Mouse (Mus musculus) spleen, adult 12 weeks (tissue): Measurements from ENCODE around the gene Pkdcc.

Experiments used
- DNase-seq: peaks from one replicate; pipeline ENCODE4 v3.0.0; 2022; ENCODE audit warnings: low spot score

Gene Pkdcc

GRCm38 (mm10) chr17:83213228-83213915 lies 1.7 kb upstream of the Pkdcc start:
- DNase-seq: no peak

GRCm38 (mm10) chr17:83214161-83214592 lies 915 bp upstream of the Pkdcc start:
- DNase-seq: no peak

- DNase-seq: no peak
These were observed 595 bp downstream of the Pkdcc start for GRCm38 (mm10) chr17:83215529-83216244.

- DNase-seq: no peak
These were observed 1.3 kb downstream of the Pkdcc start for GRCm38 (mm10) chr17:83216251-83216919.

GRCm38 (mm10) chr17:83218189-83218588 lies 3.1 kb downstream of the Pkdcc start:
- no peak for DNase-seq

- no peak for DNase-seq
These were observed 3.6 kb downstream of the Pkdcc start for GRCm38 (mm10) chr17:83218722-83219121.

- DNase-seq: no peak
These were observed 4.5 kb downstream of the Pkdcc start for GRCm38 (mm10) chr17:83219351-83220287.

- DNase-seq: no peak
These were observed 6.0 kb downstream of the Pkdcc start for GRCm38 (mm10) chr17:83220954-83221538.

- no peak for DNase-seq
These were observed 6.8 kb downstream of the Pkdcc start for GRCm38 (mm10) chr17:83221611-83222500.

GRCm38 (mm10) chr17:83222705-83223104 lies 7.6 kb downstream of the Pkdcc start:
- DNase-seq: no peak

GRCm38 (mm10) chr17:83224451-83224971 lies 9.4 kb downstream of the Pkdcc start:
- no peak for DNase-seq

- DNase-seq: no peak
These were observed 11.4 kb downstream of the Pkdcc start for GRCm38 (mm10) chr17:83226395-83226986.

- DNase-seq: no peak
These were observed 16.3 kb downstream of the Pkdcc start for GRCm38 (mm10) chr17:83231357-83231756.

GRCm38 (mm10) chr17:83235227-83235626 lies 20.1 kb downstream of the Pkdcc start:
- no peak for DNase-seq

GRCm38 (mm10) chr17:83236202-83236601 lies 21.1 kb downstream of the Pkdcc start:
- no peak for DNase-seq

GRCm38 (mm10) chr17:83238123-83239058 lies 23.3 kb downstream of the Pkdcc start:
- DNase-seq: no peak

GRCm38 (mm10) chr17:83244502-83244901 lies 29.4 kb downstream of the Pkdcc start:
- DNase-seq: no peak

- DNase-seq: no peak
These were observed 30.4 kb downstream of the Pkdcc start for GRCm38 (mm10) chr17:83245460-83245859.

GRCm38 (mm10) chr17:83246090-83246489 lies 31.0 kb downstream of the Pkdcc start:
- DNase-seq: no peak
